Mouse (Mus musculus): ENCODE measurements around the gene 1500009C09Rik. TPM values are rescaled to one million over a fixed set of nuclear protein-coding genes. Genes with fewer than 3 reads are reported as not detected.

1500009C09Rik gene
- total RNA-seq (2021), result not detected
- long read RNA-seq, experiment 1, result 0 reads
- long read RNA-seq, experiment 2, result 0 reads

- no peak for DNase-seq
Measured at GRCm38 (mm10) chr15:82252097-82252496, at the start of gene 1500009C09Rik. TSS of gene 1500009C09Rik (plus strand) at chr15:82252397.

- DNase-seq, result no peak
Measured at GRCm38 (mm10) chr15:82203090-82203489, 49.1 kb upstream of the 1500009C09Rik start.

DNA sequence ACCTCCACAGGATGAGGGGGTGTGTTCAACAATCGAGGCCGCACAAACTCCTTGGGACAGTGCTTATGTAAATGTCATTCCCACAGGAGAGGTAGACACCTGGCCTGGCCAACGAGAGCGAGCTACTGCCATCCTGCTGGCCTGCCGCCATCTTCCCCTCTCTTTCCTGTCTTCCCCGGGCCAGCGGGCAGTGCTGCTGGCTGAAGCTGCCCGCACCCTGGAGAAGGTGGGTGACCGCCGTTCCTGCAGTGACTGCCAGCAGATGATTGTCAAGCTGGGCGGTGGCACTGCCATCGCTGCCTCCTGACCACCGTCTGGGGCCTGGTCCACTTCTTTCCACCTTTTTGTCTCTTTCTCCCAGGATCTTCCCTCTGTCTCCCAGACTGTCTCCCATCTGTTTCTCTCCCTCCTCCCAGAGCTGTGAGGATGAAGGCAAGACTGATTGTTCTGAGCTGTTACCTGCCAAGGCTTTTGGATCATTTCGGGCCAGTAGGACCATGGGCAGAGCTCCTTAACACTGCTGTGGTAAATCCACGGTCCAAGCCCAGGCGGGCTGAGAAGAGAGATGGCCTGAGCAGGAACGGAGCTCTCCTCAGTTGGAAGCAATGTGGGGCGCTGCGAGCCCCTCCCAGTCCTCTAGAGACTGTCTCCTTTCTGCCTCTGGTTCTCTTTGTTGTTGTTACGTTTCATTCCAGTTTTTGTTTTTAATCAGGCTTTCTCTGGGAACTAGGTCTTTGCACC, 48.4 kb upstream of the 1500009C09Rik start:
- DNase-seq, result no peak

DNA sequence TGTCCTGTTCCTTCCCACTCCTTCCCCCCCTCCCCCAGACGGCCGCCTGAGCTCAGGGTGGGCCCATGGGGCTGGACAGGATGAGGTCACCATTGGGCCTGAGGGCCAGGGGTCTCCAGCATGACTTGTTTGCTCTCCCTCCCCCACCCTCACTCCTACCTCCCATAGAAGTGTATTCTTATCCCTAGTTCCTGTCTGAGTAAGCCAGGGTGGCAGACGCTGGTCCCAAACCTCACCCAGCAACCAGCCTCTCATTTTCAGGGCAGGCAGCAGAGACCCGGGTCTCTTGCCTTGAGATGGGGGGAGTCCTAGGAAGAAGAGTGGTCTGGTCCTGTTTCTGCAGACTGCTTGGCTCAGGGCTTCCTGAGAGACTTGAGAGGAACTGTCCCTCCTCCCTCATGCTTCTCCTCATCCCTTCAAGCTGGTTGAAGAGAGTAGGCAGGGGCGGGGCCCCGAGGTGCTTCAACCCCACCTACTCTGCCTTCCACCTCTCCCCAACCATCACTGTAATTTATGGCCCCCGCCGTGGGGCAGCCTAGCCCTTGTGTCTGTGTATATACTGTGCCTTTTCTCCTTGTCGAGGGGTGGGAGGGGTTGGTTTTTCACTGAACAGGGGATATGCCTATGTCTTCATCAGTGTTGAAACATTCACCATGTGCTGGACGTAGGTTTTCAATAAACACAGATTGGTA, 47.4 kb upstream of the 1500009C09Rik start:
- no peak for DNase-seq

DNA sequence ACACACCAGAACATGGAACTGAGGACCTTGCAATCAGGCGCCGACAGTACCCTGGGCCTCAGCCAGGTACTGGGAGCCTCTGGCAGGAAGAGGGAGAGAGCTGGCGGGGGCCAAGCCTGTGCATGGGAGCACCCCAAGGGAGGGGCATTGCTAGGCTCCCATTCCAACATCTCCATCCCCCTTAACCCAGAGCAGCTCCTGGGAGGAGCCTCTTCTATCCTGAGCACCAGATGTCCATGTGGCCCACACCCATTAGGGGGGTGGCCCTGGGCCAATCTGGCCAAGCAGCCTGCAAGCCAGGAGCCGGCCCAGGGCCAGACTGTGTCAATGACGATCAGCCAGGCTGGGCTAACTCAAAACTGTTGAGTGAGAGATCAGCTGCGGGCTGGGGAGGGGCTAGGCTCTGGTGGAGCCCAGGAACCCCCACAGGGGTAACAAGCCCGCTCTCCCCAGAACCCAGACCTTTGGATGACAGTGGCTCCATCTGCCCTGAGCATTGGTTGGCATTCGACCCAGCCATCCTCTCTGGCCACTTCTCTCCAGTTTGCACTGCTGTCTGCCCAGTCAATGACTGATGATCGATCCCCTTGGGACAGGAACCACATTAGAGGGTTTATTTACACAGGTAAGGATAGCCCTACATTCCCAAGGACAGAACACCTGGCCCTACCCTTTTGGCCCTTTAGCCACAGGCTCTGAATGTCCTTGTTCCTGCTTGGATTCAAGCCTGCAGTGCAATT, 45.7 kb upstream of the 1500009C09Rik start:
- DNase-seq, result peak; percentile 89

GRCm38 (mm10) chr15:82207105-82207459, 45.1 kb upstream of the 1500009C09Rik start:
- DNase-seq, result no peak

DNA sequence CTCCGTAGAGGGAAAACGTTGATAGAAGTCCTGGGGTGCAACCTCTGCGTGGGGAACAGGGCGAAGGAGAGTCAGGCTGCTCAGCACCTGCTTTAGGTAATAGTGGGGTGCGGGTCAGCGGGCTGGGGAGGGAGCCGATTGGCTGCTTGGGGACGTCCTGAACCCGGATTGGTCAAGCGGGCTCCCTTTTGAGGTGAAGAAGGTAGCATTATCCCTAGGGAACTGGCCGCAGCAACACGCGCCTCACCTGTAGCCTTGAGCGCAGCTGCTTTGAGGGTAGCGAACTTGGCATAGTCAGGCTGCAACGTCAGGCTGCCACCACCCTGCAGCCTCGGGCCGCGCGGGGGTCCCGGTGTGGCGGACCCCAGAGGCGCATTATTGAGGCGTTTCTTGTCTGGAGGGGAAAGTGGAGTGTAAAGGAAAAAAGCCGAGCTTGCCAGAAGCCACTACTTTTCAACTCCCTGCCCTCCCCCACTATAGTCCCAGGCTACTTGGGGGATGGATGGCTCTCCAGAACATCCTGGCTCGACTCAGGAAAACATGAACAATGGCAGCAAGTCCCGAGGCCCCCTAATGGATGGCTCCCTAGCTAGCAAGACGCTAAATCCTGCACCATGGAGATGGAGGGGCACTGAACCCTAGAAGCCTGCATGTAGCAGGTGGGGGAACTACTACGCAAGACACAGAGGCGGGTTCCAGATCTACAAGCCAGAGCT, 44.5 kb upstream of the 1500009C09Rik start:
- DNase-seq, result no peak

DNA sequence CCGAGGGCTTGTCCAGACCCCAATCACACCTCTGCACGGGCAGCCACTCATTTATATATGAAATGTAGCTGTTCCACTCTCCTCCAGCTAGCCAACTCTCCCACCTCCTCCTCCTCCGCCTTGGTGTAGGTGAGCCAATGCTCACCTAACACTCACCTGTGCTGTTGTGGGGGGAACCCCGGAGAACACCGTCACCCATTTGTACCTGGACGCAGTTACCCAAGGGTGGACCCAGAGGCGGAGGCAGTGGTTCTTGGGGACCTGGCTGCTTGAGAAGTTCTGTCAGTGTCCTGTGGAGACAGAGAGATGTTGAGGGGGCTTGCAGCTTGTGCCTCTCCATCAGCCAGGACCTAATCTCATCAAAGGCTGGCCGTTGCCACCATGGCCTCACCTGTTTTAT, 43.9 kb upstream of the 1500009C09Rik start:
- DNase-seq, result no peak

GRCm38 (mm10) chr15:82209295-82210050, 42.7 kb upstream of the 1500009C09Rik start:
- DNase-seq, result no peak

DNA sequence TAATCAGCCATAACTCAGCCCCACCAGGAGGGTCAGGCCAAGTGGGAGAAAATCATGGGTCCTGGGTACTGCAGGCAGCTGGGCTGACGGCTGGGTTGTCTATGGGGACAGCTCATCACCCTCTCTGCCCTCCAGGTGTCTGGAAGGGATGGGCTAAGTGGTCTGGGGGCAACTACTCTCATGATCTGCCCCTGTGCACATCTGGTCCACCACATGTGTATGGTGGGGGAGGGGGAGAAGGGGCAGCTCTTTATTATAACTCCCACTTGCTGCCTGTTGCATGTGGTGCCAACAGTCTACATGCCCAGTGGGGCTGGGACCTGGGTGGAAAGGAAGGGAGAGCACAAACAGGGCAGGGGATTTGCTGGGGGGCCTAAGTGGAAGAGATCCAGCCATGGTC, 41.4 kb upstream of the 1500009C09Rik start:
- DNase-seq, result no peak

GRCm38 (mm10) chr15:82211281-82211680, 40.9 kb upstream of the 1500009C09Rik start:
- DNase-seq, result no peak

DNA sequence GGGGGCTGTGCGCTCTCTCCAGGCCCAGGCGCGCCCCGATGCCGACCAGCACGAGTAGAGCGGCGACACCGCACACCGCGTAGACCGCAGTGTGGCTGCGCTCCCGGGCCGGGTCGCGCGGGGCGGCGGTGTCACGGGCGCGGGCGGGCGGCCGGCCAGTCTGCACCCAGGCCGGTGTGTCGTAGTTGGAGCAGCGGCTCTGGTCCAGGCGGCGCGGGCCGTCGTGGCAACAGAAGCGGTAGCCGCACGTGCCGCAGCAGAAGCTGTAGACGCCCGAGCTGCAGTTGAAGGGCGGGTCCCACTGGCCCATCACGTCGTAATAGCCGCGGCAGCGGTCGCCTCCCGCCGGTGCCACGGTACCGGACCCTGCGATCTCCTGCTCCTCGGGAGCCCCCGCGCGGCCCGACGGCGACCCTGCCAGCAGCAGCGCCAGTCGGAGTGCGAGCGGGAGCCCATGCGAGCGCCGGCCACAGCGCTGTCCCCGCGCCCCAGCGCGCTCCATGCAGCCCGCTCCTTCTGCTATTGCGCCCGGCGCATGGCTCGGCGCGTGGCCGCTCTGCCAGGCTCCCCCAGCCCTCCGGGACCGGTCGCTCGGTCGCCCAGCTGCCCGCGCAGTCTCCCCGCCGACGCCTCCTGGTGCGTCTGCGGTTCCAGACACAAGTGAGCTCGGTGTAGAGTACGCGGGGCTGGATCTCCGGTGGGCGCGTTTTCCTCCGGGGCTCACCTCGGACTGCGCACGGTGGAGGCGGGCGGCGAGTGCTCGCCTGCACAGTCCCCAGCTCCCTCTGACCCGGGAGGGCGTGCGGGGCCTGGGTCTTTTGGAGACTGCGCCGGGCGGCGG, 40.1 kb upstream of the 1500009C09Rik start:
- DNase-seq, result no peak

- DNase-seq, result no peak
Measured at GRCm38 (mm10) chr15:82212752-82213063, 39.5 kb upstream of the 1500009C09Rik start, which contains the start of gene Shisa8. TSS of gene Shisa8 (minus strand) at chr15:82212815.

- DNase-seq, result no peak
Measured at GRCm38 (mm10) chr15:82213222-82213621, 39.0 kb upstream of the 1500009C09Rik start.

GRCm38 (mm10) chr15:82215332-82216046, 36.7 kb upstream of the 1500009C09Rik start:
- DNase-seq, result no peak

- DNase-seq, result no peak
Measured at GRCm38 (mm10) chr15:82216142-82216827, 35.9 kb upstream of the 1500009C09Rik start.

DNA sequence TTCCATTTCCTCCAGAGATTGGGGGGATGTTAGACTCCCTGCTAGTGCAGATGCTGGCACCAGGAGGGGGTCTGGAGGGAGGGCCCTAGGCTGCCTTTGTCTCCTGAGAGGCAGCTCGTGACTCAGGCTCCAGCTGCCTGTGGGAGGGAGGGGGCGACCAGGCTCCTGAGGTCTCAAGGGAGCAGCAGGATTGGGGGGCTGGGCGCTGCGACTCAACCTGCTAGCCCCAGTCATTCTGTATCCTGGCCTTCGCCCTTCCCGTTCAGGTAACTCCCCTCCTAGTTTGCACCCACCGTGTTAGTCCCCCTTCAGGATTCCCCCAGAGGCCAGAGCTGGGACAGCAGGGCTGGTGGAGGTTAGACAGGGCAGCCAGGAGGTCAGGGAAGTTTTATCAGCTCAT, 35.2 kb upstream of the 1500009C09Rik start:
- no peak for DNase-seq

DNA sequence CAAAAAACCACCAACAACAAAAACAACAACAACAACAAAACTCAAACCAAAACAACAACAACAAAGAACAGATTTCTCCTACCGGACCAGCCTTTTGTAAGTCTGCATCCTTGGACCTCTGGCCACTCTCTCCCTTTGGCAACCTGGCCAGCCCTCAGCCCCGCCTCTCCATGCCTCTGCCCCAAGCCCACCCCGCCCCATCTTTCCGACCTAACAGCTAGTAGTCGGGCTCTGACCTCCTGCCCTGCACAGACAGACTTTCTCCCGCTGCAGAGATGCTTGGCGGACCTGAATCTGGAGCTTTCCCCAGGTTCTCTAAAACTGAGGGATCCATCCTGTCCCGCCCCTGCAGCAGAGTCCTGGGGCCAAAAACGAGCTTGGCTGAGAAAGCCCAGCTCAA, 34.2 kb upstream of the 1500009C09Rik start:
- DNase-seq, result no peak

Data from gastrocnemius, postnatal 10 days (tissue).